8 mouse cellular contexts compared by ENCODE assay signal in genomic region chr11:76242901-76243810, GRCm38 (mm10). TPM values are rescaled to one million over a fixed set of nuclear protein-coding genes. Genes with fewer than 3 reads are reported as not detected.
DNase-seq lines count a peak whose midpoint lies in the region; ATAC-seq and TF ChIP-seq lines count a peak whose summit lies in the region.

Mrm3 (plus strand) TSS chr11:76243715.
Glod4 (minus strand) TSS chr11:76243725.

- H3K4me3 ChIP-seq in CH12.LX (replicated peaks in 1 of 3; ENCODE audit: low read depth in 2 of 3, low read length in 2 of 3, poor library complexity in 1 of 3) = peak within 1 kb of the TSS; percentile 61 to 91 (median 70)
- H3K4me3 ChIP-seq in forebrain, embryonic 12.5 days (replicated peaks) = peak within 1 kb of the TSS; percentile 73
- peak within 1 kb of the TSS; percentile 75 for H3K4me3 ChIP-seq in liver, postnatal 0 days (ENCODE audit: low read depth, low read length)
- peak within 1 kb of the TSS; percentile 88 for H3K4me3 ChIP-seq in neural tube, embryonic 14.5 days (ENCODE audit: low read depth, low read length)

- no peaks in the 10 kb centered on the region for H3K9me3 ChIP-seq in CH12.LX (replicated peaks; ENCODE audit: low read length)
- no peaks in the 10 kb centered on the region for H3K9me3 ChIP-seq in forebrain, embryonic 12.5 days
- H3K9me3 ChIP-seq in liver, postnatal 0 days (ENCODE audit: low read length) = no peaks in the 10 kb centered on the region
- H3K9me3 ChIP-seq in neural tube, embryonic 14.5 days (ENCODE audit: control insufficient read depth, low read length) = no peaks in the 10 kb centered on the region

- H3K4me2 ChIP-seq in CH12.LX (ENCODE audit: insufficient read depth, low read depth, poor library complexity, severe bottlenecking) = peak within 1 kb of the TSS; percentile 92
- peak within 1 kb of the TSS; percentile 88 for H3K4me2 ChIP-seq in forebrain, embryonic 12.5 days
- peak within 1 kb of the TSS; percentile 90 for H3K4me2 ChIP-seq in liver, postnatal 0 days (ENCODE audit: low read depth, low read length)
- H3K4me2 ChIP-seq in neural tube, embryonic 14.5 days (ENCODE audit: low read depth, low read length) = peak within 1 kb of the TSS; percentile 65

- no peak for TF ChIP-seq EP300 in CH12.LX (IDR thresholded peaks at IDR 0.05; ENCODE audit: low read length)
- no peak for TF ChIP-seq EP300 in liver, postnatal 0 days (IDR thresholded peaks at IDR 0.05; ENCODE audit: low read depth)

- peaks cover 17 to 61% of the 10 kb centered on the region in 2 experiments for H3K36me3 ChIP-seq in CH12.LX (replicated peaks in 1 of 2; ENCODE audit: control insufficient read depth in 1 of 2, insufficient read depth in 1 of 2, low read length in 1 of 2)
- H3K36me3 ChIP-seq in forebrain, embryonic 12.5 days (replicated peaks) = peaks cover 23% of the 10 kb centered on the region
- H3K36me3 ChIP-seq in liver, postnatal 0 days (replicated peaks; ENCODE audit: insufficient read depth, low read length) = peaks cover 13% of the 10 kb centered on the region; the same call in 1 of the 2 replicates
- H3K36me3 ChIP-seq in neural tube, embryonic 14.5 days (ENCODE audit: control insufficient read depth, insufficient read depth, low read length) = peaks cover 15% of the 10 kb centered on the region

- peak; percentile 98 for TF ChIP-seq POLR2A in CH12.LX (IDR thresholded peaks at IDR 0.05; ENCODE audit: low read depth, low read length)

- H3K27ac ChIP-seq in CH12.LX (ENCODE audit: insufficient read depth, low read depth) = no peak within 1 kb of the TSS
- H3K27ac ChIP-seq in forebrain, embryonic 12.5 days = peak within 1 kb of the TSS; percentile 72
- H3K27ac ChIP-seq in liver, postnatal 0 days (ENCODE audit: low read depth) = peak within 1 kb of the TSS; percentile 35; the same call in 1 of the 2 replicates
- peak within 1 kb of the TSS; percentile 72 for H3K27ac ChIP-seq in neural tube, embryonic 14.5 days (ENCODE audit: low read depth, low read length)

- peak; percentile 90 for DNase-seq in CH12.LX (ENCODE audit: extremely low read depth)
- DNase-seq in c-Kit-positive CD71-positive TER-119-negative erythroid progenitor cells, embryonic 14.5 days (ENCODE audit: low read depth) = peak; percentile 83
- peak; percentile 94 to 97 for DNase-seq in heart, postnatal 10 days
- peak; percentile 60 for DNase-seq in large intestine, adult 2 months (ENCODE audit: low read depth, low spot score)
- peak; percentile 94 for DNase-seq in liver, postnatal 0 days
- peak; percentile 97 for DNase-seq in testis, postnatal 10 days (ENCODE audit: low spot score)

- intact Hi-C loops in heart, postnatal 10 days (cut with DNase I) = no loop called here

- in situ Hi-C loops in CH12.LX (cut with MboI; ENCODE audit: low pct_ligation_motif_present, low pct_unique_long_range_greater_than_20kb, low sequenced_read_pairs) = no loop called here

- no peaks in the 10 kb centered on the region for H3K27me3 ChIP-seq in CH12.LX (replicated peaks)
- H3K27me3 ChIP-seq in forebrain, embryonic 12.5 days = no peaks in the 10 kb centered on the region
- no peaks in the 10 kb centered on the region for H3K27me3 ChIP-seq in liver, postnatal 0 days (ENCODE audit: insufficient read depth, low read length)
- no peaks in the 10 kb centered on the region for H3K27me3 ChIP-seq in neural tube, embryonic 14.5 days (ENCODE audit: control insufficient read depth, insufficient read depth, low read length)

- peaks cover 4 to 41% of the 10 kb centered on the region in 2 experiments for H3K4me1 ChIP-seq in CH12.LX (ENCODE audit: control insufficient read depth in 1 of 2, insufficient read depth in 2 of 2)
- H3K4me1 ChIP-seq in forebrain, embryonic 12.5 days = peaks cover 21% of the 10 kb centered on the region
- peaks cover 10% of the 10 kb centered on the region for H3K4me1 ChIP-seq in liver, postnatal 0 days (ENCODE audit: insufficient read depth)
- peaks cover 10% of the 10 kb centered on the region for H3K4me1 ChIP-seq in neural tube, embryonic 14.5 days (ENCODE audit: control insufficient read depth, insufficient read depth, low read length)

- TF ChIP-seq RAD21 in CH12.LX (IDR thresholded peaks at IDR 0.05; ENCODE audit: low read depth, low read length) = no peak

- H3K9ac ChIP-seq in CH12.LX (ENCODE audit: insufficient read depth, low read depth) = peak within 1 kb of the TSS; percentile 70
- H3K9ac ChIP-seq in forebrain, embryonic 12.5 days = peak within 1 kb of the TSS; percentile 76
- H3K9ac ChIP-seq in liver, postnatal 0 days (replicated peaks) = peak within 1 kb of the TSS; percentile 84
- peak within 1 kb of the TSS; percentile 81 for H3K9ac ChIP-seq in neural tube, embryonic 14.5 days (replicated peaks; ENCODE audit: low read depth, low read length)

- dilution Hi-C loops in CH12.LX (cut with MboI; ENCODE audit: extremely low pct_ligation_motif_present, extremely low pct_unique_long_range_greater_than_20kb, low sequenced_read_pairs) = no loop called here

- peak; percentile 90 for ATAC-seq in forebrain, embryonic 12.5 days (ENCODE audit: low FRiP score)
- ATAC-seq in liver, postnatal 0 days = peak; percentile 96
- ATAC-seq in neural tube, embryonic 14.5 days (ENCODE audit: low read depth) = peak; percentile 87

- H3K79me2 ChIP-seq in CH12.LX (replicated peaks; ENCODE audit: control insufficient read depth, extremely low read depth, insufficient read depth, poor library complexity, severe bottlenecking) = peaks cover 18% of the 10 kb centered on the region

- under 1% methylated on average over 61 of the region's 61 CpGs for WGBS in forebrain, embryonic 12.5 days
- WGBS in large intestine, adult 2 months = under 1% methylated on average over 61 of the region's 61 CpGs
- WGBS in liver, postnatal 0 days (ENCODE audit: insufficient replicate concordance) = under 1% methylated on average over 61 of the region's 61 CpGs
- WGBS in neural tube, embryonic 14.5 days = under 1% methylated on average over 61 of the region's 61 CpGs

- TF ChIP-seq CTCF in CH12.LX (conservative IDR thresholded peaks at IDR 0.05 in 1 of 2, IDR thresholded peaks at IDR 0.05 in 1 of 2; ENCODE audit: low read depth in 2 of 2, low read length in 2 of 2) = no peak
- TF ChIP-seq CTCF in liver, postnatal 0 days (IDR thresholded peaks at IDR 0.05; ENCODE audit: low read depth) = no peak

TF ChIP-seq in CH12.LX, 34 proteins besides CTCF, POLR2A, EP300 and RAD21 (continues in another document):
- TF ChIP-seq MAX (IDR thresholded peaks at IDR 0.05; ENCODE audit: low read length) = peak; percentile 93
- TF ChIP-seq JUND (conservative IDR thresholded peaks at IDR 0.05; ENCODE audit: low read depth, low read length) = 0 out of 2 replicates have a peak, but pooled peaks have one; percentile 17
- TF ChIP-seq MXI1 (IDR thresholded peaks at IDR 0.05; ENCODE audit: low read depth, low read length) = peak; percentile 99
- 0 out of 2 replicates have a peak, but pooled peaks have one; percentile 11 for TF ChIP-seq ETS1 (conservative IDR thresholded peaks at IDR 0.05; ENCODE audit: low read depth, low read length)
- no peak for TF ChIP-seq PAX5 (IDR thresholded peaks at IDR 0.05; ENCODE audit: low read length)
- TF ChIP-seq POLR2AphosphoS2 (IDR thresholded peaks at IDR 0.05; ENCODE audit: low read depth, low read length) = peak; percentile 75; the same call in 1 of the 2 replicates
- no peak for TF ChIP-seq UBTF (IDR thresholded peaks at IDR 0.05; ENCODE audit: low read depth, low read length)
- TF ChIP-seq ELF1 (IDR thresholded peaks at IDR 0.05; ENCODE audit: low read depth, low read length) = peak; percentile 90
- no peak for TF ChIP-seq MAFK (IDR thresholded peaks at IDR 0.05; ENCODE audit: insufficient replicate concordance, low read length)
- peak; percentile 80; the same call in 1 of the 2 replicates for TF ChIP-seq MEF2A (IDR thresholded peaks at IDR 0.05; ENCODE audit: borderline replicate concordance, low read depth, low read length)
- TF ChIP-seq NELFE (IDR thresholded peaks at IDR 0.05; ENCODE audit: low read depth, low read length) = peak; percentile 94; the same call in 1 of the 2 replicates
- peak; percentile 82 for TF ChIP-seq IRF4 (IDR thresholded peaks at IDR 0.05; ENCODE audit: low read depth, low read length)
- TF ChIP-seq ZC3H11A (IDR thresholded peaks at IDR 0.05; ENCODE audit: low read depth, low read length) = no peak
- peak; percentile 84 for TF ChIP-seq ZMIZ1 (IDR thresholded peaks at IDR 0.05; ENCODE audit: low read depth, low read length)
- TF ChIP-seq USF1 (IDR thresholded peaks at IDR 0.05; ENCODE audit: low read depth, low read length) = peak; percentile 3; the same call in 1 of the 2 replicates
- peak; percentile 28; the same call in 1 of the 2 replicates for TF ChIP-seq JUN (IDR thresholded peaks at IDR 0.05; ENCODE audit: insufficient read depth, low read depth, low read length)
- peak; percentile 81; the same call in 1 of the 2 replicates for TF ChIP-seq KAT2A (IDR thresholded peaks at IDR 0.05; ENCODE audit: insufficient replicate concordance, low read length)
- peak; percentile 69 for TF ChIP-seq NRF1 (IDR thresholded peaks at IDR 0.05; ENCODE audit: low read depth, low read length)
- peak; percentile 93; the same call in 1 of the 2 replicates for TF ChIP-seq MYC (IDR thresholded peaks at IDR 0.05; ENCODE audit: low read depth, low read length)
- TF ChIP-seq GABPA (IDR thresholded peaks at IDR 0.05; ENCODE audit: insufficient replicate concordance, low read depth, low read length) = peak; percentile 31; the same call in 1 of the 2 replicates

RNA-seq across cellular contexts. Expression of gene Mrm3, which starts in this region (rescaled TPM):
- total RNA-seq in CH12.LX (2012; rRNA removed) (40.2 and 52.0 TPM in 2 replicates), CH12.LX (2014; rRNA removed) (35.1 and 40.6 TPM in 2 replicates)
- polyA plus RNA-seq in CH12.LX (2012; ENCODE audit: insufficient read length, low read depth) = 41.2 and 41.6 TPM in 2 replicates
- 20.0 and 22.2 TPM in 2 replicates for polyA plus RNA-seq in forebrain, embryonic 12.5 days (2016; fragmentation: Nextera tagmentation; extraction: Ambion mirVana)
- total RNA-seq in heart, postnatal 10 days (2021) = 10 to 100 TPM; 17.4 to 19.2 TPM
- polyA plus RNA-seq in large intestine, adult 2 months (2012; rRNA removed) = 5.7 and 5.8 TPM in 2 replicates
- 13.9 and 14.8 TPM in 2 replicates for polyA plus RNA-seq in liver, postnatal 0 days (2015; fragmentation: Nextera tagmentation; extraction: Ambion mirVana)
- polyA plus RNA-seq in neural tube, embryonic 14.5 days (2014; fragmentation: Nextera tagmentation; extraction: Ambion mirVana) = 23.8 and 25.4 TPM in 2 replicates

RNA-seq across cellular contexts. Expression of gene Glod4, which starts in this region (rescaled TPM):
- total RNA-seq in CH12.LX (2012; rRNA removed) (189 and 190 TPM in 2 replicates), CH12.LX (2014; rRNA removed) (161 and 186 TPM in 2 replicates)
- 121 and 158 TPM in 2 replicates for polyA plus RNA-seq in CH12.LX (2012; ENCODE audit: insufficient read length, low read depth)
- 123 and 125 TPM in 2 replicates for polyA plus RNA-seq in forebrain, embryonic 12.5 days (2016; fragmentation: Nextera tagmentation; extraction: Ambion mirVana)
- 10 to 100 TPM; 51.3 to 53.7 TPM for total RNA-seq in heart, postnatal 10 days (2021)
- polyA plus RNA-seq in large intestine, adult 2 months (2012; rRNA removed) = 8.0 and 9.2 TPM in 2 replicates
- 41.8 and 43.6 TPM in 2 replicates for polyA plus RNA-seq in liver, postnatal 0 days (2015; fragmentation: Nextera tagmentation; extraction: Ambion mirVana)
- 119 and 126 TPM in 2 replicates for polyA plus RNA-seq in neural tube, embryonic 14.5 days (2014; fragmentation: Nextera tagmentation; extraction: Ambion mirVana)
